Mouse (Mus musculus) hindbrain, postnatal 0 days (tissue): Measurements from ENCODE around the gene Kif6. TPM values are rescaled to one million over a fixed set of nuclear protein-coding genes. Genes with fewer than 3 reads are reported as not detected.

Source experiments
- ATAC-seq: fragments of 200-750 bp; cut with Nextera tagmentation; 2 replicates; pipeline ENCODE4 v1.8.0; 2017; ENCODE audit warnings: mild to moderate bottlenecking, moderate TSS enrichment, moderate library complexity
- DNase-seq: peaks from one replicate; pipeline ENCODE4 v3.0.0-alpha.2; 2015; ENCODE audit warnings: low spot score
- H3K27ac ChIP-seq: fragments of 300-500 bp; sonication (generic); 2 replicates; pipeline ENCODE4 v1.5.1; 2014; ENCODE audit warnings: mild to moderate bottlenecking
- H3K27me3 ChIP-seq: fragments of 300-500 bp; sonication (generic); 2 replicates; pipeline ENCODE4 v1.6.1; 2014; ENCODE audit warnings: low read length, mixed read lengths; ENCODE audit not compliant: insufficient read depth
- H3K36me3 ChIP-seq: fragments of 300-500 bp; sonication (generic); 2 replicates; pipeline ENCODE4 v1.6.1; 2014; ENCODE audit warnings: low read length, mixed read lengths; ENCODE audit not compliant: insufficient read depth
- H3K4me1 ChIP-seq: fragments of 300-500 bp; sonication (generic); 2 replicates; pipeline ENCODE4 v1.6.1; 2014; ENCODE audit warnings: antibody characterized with exemption, low read length, mixed read lengths; ENCODE audit not compliant: insufficient read depth
- H3K4me2 ChIP-seq: fragments of 300-500 bp; sonication (generic); 2 replicates; pipeline ENCODE4 v1.6.1; 2014; ENCODE audit warnings: low read depth, mild to moderate bottlenecking, low read length, moderate library complexity, mixed read lengths
- H3K4me3 ChIP-seq: fragments of 300-500 bp; sonication (generic); 2 replicates; pipeline ENCODE4 v1.5.1; 2014; ENCODE audit warnings: low read length
- H3K9ac ChIP-seq: fragments of 300-500 bp; sonication (generic); replicated peaks from 2 replicates; pipeline ENCODE4 v1.6.1; 2014; ENCODE audit warnings: mild to moderate bottlenecking, low read length, moderate library complexity, mixed read lengths
- H3K9me3 ChIP-seq: fragments of 300-500 bp; sonication (generic); 2 replicates; pipeline ENCODE4 v1.6.1; 2016; ENCODE audit warnings: low read length, mixed read lengths
- CTCF ChIP-seq: IDR thresholded peaks from 2 replicates; pipeline ENCODE4 v1.5.1; 2016; ENCODE audit warnings: antibody characterized with exemption, control low read depth, low read depth
- WGBS: fragments of 180-500 bp; shearing (Covaris S2); extraction: QIAGEN DNeasy Blood & Tissue Kit; methylation state at CpG from one replicate; pipeline ENCODE4 v1.1.7; 2014; 5-methylcytosine and 5-hydroxymethylcytosine counted together
- polyA plus RNA-seq: library from polyadenylated mRNA; unstranded; fragments of >200 nt; fragmentation: Nextera tagmentation; extraction: Ambion mirVana; gene quantifications from 2 replicates; pipeline ENCODE4 v1.2.1, GENCODE M21; 2015
- total RNA-seq: library from RNA; depleted of rRNA; stranded (reverse); fragments of >200 nt; gene quantifications from 2 replicates; pipeline ENCODE4 v1.2.3, GENCODE M21; 2014

The Kif6 gene
- total and polyA plus RNA-seq, 2 experiments from 2014 or later = 1.5 to 2.6 TPM

- Histone ChIP-seq H3K36me3 (no peaks in the 10 kb centered on the region), H3K27me3 (no peaks in the 10 kb centered on the region), H3K9me3 (no peaks in the 10 kb centered on the region), H3K9ac (no peak overlapping the region), H3K4me3 (no peak overlapping the region), H3K27ac (no peak overlapping the region), H3K4me1 (no peaks in the 10 kb centered on the region), H3K4me2 (no peak overlapping the region)
- DNase-seq = peak; percentile 52
- 45% methylated on average over 12 of the region's 12 CpGs for WGBS
- no peak for ATAC-seq
- no peak for TF ChIP-seq CTCF
Observed at GRCm38 (mm10) chr17:49703492-49704249, 88.7 kb downstream of the Kif6 start.

- H3K27me3 ChIP-seq = no peaks in the 10 kb centered on the region
- H3K4me1 ChIP-seq = no peaks in the 10 kb centered on the region
- H3K4me2 ChIP-seq = no peak overlapping the region
- no peak for ATAC-seq
- H3K9ac ChIP-seq = no peak overlapping the region
- H3K27ac ChIP-seq = no peak overlapping the region
- H3K9me3 ChIP-seq = no peaks in the 10 kb centered on the region
- no peak overlapping the region for H3K4me3 ChIP-seq
- H3K36me3 ChIP-seq = no peaks in the 10 kb centered on the region
- 76% methylated on average over 2 of the region's 2 CpGs for WGBS
- TF ChIP-seq CTCF = no peak
- DNase-seq = no peak
Observed at GRCm38 (mm10) chr17:49709192-49709591, 94.3 kb downstream of the Kif6 start.

- no peaks in the 10 kb centered on the region for H3K9me3 ChIP-seq
- DNase-seq = no peak
- no peak overlapping the region for H3K4me2 ChIP-seq
- ATAC-seq = no peak
- H3K4me3 ChIP-seq = no peak overlapping the region
- no peak for TF ChIP-seq CTCF
- no peaks in the 10 kb centered on the region for H3K36me3 ChIP-seq
- no peak overlapping the region for H3K9ac ChIP-seq
- H3K4me1 ChIP-seq = no peaks in the 10 kb centered on the region
- WGBS = 77% methylated on average over 5 of the region's 5 CpGs
- H3K27ac ChIP-seq = no peak overlapping the region
- no peaks in the 10 kb centered on the region for H3K27me3 ChIP-seq
Observed at GRCm38 (mm10) chr17:49710101-49710630, 95.2 kb downstream of the Kif6 start.

GRCm38 (mm10) chr17:49726206-49726605, 111.3 kb downstream of the Kif6 start:
- Histone ChIP-seq H3K36me3 (no peaks in the 10 kb centered on the region), H3K4me1 (no peaks in the 10 kb centered on the region), H3K27ac (no peak overlapping the region), H3K9me3 (no peaks in the 10 kb centered on the region; the same call in 1 of the 2 replicates), H3K4me2 (no peak overlapping the region), H3K27me3 (no peaks in the 10 kb centered on the region), H3K9ac (no peak overlapping the region), H3K4me3 (no peak overlapping the region)
- TF ChIP-seq CTCF = no peak; the same call in 1 of the 2 replicates
- ATAC-seq (no peak), DNase-seq (no peak)
- 96% methylated on average over 2 of the region's 2 CpGs for WGBS

GRCm38 (mm10) chr17:49726976-49727375, 112.0 kb downstream of the Kif6 start:
- no peak for DNase-seq
- H3K36me3 ChIP-seq = no peaks in the 10 kb centered on the region
- H3K4me2 ChIP-seq = no peak overlapping the region
- no peaks in the 10 kb centered on the region for H3K4me1 ChIP-seq
- H3K9ac ChIP-seq = no peak overlapping the region
- H3K27me3 ChIP-seq = no peaks in the 10 kb centered on the region
- ATAC-seq = no peak
- no peak for TF ChIP-seq CTCF
- WGBS = 84% methylated on average over 4 of the region's 4 CpGs
- H3K27ac ChIP-seq = no peak overlapping the region
- no peak overlapping the region for H3K4me3 ChIP-seq
- H3K9me3 ChIP-seq = no peaks in the 10 kb centered on the region; the same call in 1 of the 2 replicates

- H3K36me3 ChIP-seq = no peaks in the 10 kb centered on the region
- no peaks in the 10 kb centered on the region for H3K27me3 ChIP-seq
- H3K9ac ChIP-seq = no peak overlapping the region
- H3K9me3 ChIP-seq = no peaks in the 10 kb centered on the region; the same call in 1 of the 2 replicates
- TF ChIP-seq CTCF = no peak
- H3K4me3 ChIP-seq = no peak overlapping the region
- WGBS = 92% methylated on average over 5 of the region's 5 CpGs
- ATAC-seq = no peak
- H3K4me1 ChIP-seq = no peaks in the 10 kb centered on the region
- no peak overlapping the region for H3K4me2 ChIP-seq
- no peak overlapping the region for H3K27ac ChIP-seq
- no peak for DNase-seq
Observed at GRCm38 (mm10) chr17:49727428-49728045, 112.6 kb downstream of the Kif6 start.
